Mouse (Mus musculus) testis, adult 2 months (tissue): ENCODE data around the gene Slc39a11.
"Not testable (repeated sequence)": the region's sequence is repeated elsewhere in the genome, so short reads cannot be mapped to it uniquely, and the experiment has no call there.

ENCODE experiments used
- CTCF ChIP-seq: fragments of 200-500 bp; IDR thresholded peaks from 2 replicates; pipeline ENCODE4 v1.5.1; 2012; ENCODE audit warnings: low read depth, mild to moderate bottlenecking, inconsistent platforms, low read length, moderate library complexity; ENCODE audit not compliant: control insufficient read depth, insufficient read depth, insufficient replicate concordance
- POLR2A ChIP-seq: fragments of 200-500 bp; IDR thresholded peaks from 2 replicates; pipeline ENCODE4 v1.6.1; 2012; ENCODE audit warnings: low read depth, mild to moderate bottlenecking, inconsistent platforms, low read length, moderate library complexity; ENCODE audit not compliant: control insufficient read depth

GRCm38 (mm10) chr11:113660213-113660612 is 10.3 kb upstream of the Slc39a11 start:
- not testable (repeated sequence) for TF ChIP-seq CTCF, POLR2A
